Mouse (Mus musculus): Measurements from ENCODE around the gene Polr3b. TPM values are rescaled to one million over a fixed set of nuclear protein-coding genes. Genes with fewer than 3 reads are reported as not detected.

Gene Polr3b
- polyA plus RNA-seq, 1 experiment: 4.8 TPM

DNA sequence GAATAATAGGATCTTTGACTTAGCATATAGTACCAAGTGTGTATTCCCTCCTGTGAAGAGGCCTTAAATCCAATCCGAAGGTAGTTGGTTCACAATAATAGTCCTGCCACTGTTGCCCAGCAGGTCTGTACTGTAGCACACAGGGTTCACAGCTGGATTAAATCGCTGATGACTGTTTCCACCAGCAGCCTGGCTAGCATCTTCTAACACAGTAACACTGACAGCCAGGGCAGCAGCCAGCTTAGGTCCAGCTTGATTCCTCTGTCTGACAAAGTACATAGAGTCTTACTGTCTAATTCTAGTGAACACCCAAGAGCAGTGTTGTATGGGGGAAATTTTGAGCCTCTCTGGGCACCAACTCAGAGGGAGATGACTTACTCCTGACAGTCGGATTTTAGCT lies 29.3 kb upstream of the Polr3b start:
- Histone ChIP-seq H3K4me3 (ENCODE audit: control insufficient read depth, low read depth, low read length) (no peak overlapping the region), H3K27ac (ENCODE audit: control insufficient read depth, insufficient read depth, low read depth, low read length) (no peak overlapping the region), H3K36me3 (ENCODE audit: control insufficient read depth, insufficient read depth, low read length) (no peaks in the 10 kb centered on the region; the same call in 1 of the 2 replicates), H3K4me1 (ENCODE audit: control insufficient read depth, insufficient read depth, low read length) (no peaks in the 10 kb centered on the region), H3K27me3 (ENCODE audit: control insufficient read depth, insufficient read depth, low read length) (no peaks in the 10 kb centered on the region)
- TF ChIP-seq POLR2A (IDR thresholded peaks at IDR 0.05; ENCODE audit: control insufficient read depth, low read depth, low read length) (no peak), CTCF (IDR thresholded peaks at IDR 0.05; ENCODE audit: control insufficient read depth, insufficient read depth, insufficient replicate concordance, low read depth, low read length) (no peak)

DNA sequence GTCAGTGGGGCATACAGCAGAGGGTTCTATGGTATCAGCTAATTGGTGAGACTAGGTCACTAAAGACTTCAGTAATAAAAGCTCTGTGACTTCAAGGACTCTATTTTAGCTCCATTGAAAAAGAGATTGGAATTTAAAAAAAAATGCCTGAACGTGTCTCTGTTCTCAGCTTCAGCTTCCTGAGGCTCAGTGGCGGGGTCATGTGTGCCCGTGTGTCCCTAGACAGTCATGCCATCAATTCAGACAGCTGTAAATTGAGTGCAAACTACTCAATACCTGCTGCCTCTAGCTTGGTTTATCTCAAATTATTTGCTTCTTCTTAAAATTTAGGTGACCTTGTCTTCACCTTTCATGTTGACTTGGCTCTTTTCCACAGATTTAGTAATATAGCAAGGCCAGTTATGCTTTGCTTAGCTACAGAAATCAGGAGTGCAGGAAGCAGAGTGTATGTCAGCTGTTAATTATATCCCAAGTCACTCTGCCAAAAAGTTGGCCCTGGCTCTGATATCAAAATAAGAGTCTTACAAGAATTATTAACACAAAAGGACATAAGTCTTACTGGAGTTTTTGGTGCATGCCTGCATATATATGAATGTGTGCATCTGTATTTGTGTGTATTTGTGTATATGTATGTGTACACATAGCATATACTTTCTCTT lies 24.8 kb upstream of the Polr3b start:
- TF ChIP-seq CTCF (IDR thresholded peaks at IDR 0.05; ENCODE audit: control insufficient read depth, insufficient read depth, insufficient replicate concordance, low read depth, low read length) (no peak), POLR2A (IDR thresholded peaks at IDR 0.05; ENCODE audit: control insufficient read depth, low read depth, low read length) (no peak)
- Histone ChIP-seq H3K27ac (ENCODE audit: control insufficient read depth, insufficient read depth, low read depth, low read length) (no peak overlapping the region; the same call in 1 of the 2 replicates), H3K27me3 (ENCODE audit: control insufficient read depth, insufficient read depth, low read length) (no peaks in the 10 kb centered on the region), H3K4me1 (ENCODE audit: control insufficient read depth, insufficient read depth, low read length) (no peaks in the 10 kb centered on the region), H3K4me3 (ENCODE audit: control insufficient read depth, low read depth, low read length) (no peak overlapping the region), H3K36me3 (ENCODE audit: control insufficient read depth, insufficient read depth, low read length) (no peaks in the 10 kb centered on the region; the same call in 1 of the 2 replicates)

DNA sequence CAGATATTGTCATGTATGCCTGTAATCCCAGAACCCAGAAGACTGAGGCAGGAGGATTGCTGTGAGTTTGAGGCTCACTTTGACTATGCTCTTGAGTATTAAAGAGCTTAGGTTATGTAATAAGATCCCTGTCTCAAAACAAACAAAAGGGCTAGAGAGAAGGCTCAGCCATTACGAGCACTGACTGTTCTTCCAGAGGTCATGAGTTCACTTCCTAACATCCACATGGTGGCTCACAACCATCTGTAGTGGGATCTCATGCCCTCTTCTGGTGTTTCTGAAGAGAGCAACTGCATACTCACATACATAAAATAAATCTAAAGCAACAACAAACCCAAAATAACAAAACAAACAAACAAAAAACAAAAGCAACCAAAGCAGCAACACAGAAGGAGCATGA lies 23.9 kb upstream of the Polr3b start:
- Histone ChIP-seq H3K27ac (ENCODE audit: control insufficient read depth, insufficient read depth, low read depth, low read length) (no peak overlapping the region), H3K4me1 (ENCODE audit: control insufficient read depth, insufficient read depth, low read length) (no peaks in the 10 kb centered on the region), H3K4me3 (ENCODE audit: control insufficient read depth, low read depth, low read length) (no peak overlapping the region), H3K36me3 (ENCODE audit: control insufficient read depth, insufficient read depth, low read length) (no peaks in the 10 kb centered on the region), H3K27me3 (ENCODE audit: control insufficient read depth, insufficient read depth, low read length) (no peaks in the 10 kb centered on the region)
- TF ChIP-seq POLR2A (IDR thresholded peaks at IDR 0.05; ENCODE audit: control insufficient read depth, low read depth, low read length) (no peak), CTCF (IDR thresholded peaks at IDR 0.05; ENCODE audit: control insufficient read depth, insufficient read depth, insufficient replicate concordance, low read depth, low read length) (no peak)

DNA sequence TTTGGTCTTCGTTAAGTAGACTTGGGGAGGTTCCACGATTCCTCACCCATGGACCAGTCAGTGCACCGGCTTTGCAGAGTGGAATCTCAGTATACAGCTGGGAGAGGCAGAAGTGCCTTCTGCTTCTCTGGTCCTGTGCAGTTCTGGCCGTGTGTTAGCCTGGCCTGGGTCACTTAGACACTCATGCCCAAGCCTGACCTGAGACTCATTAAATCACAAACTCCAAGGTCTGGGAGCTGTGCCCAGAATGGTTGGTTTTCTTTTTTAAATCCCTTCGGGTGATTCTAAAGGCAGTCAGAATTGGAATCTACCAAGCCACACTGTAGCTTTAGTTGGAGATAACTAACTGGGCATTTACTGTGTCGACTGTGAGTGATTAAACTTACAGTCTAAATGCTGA lies 22.0 kb upstream of the Polr3b start:
- Histone ChIP-seq H3K4me1 (ENCODE audit: control insufficient read depth, insufficient read depth, low read length) (no peaks in the 10 kb centered on the region), H3K36me3 (ENCODE audit: control insufficient read depth, insufficient read depth, low read length) (no peaks in the 10 kb centered on the region), H3K4me3 (ENCODE audit: control insufficient read depth, low read depth, low read length) (no peak overlapping the region), H3K27ac (ENCODE audit: control insufficient read depth, insufficient read depth, low read depth, low read length) (no peak overlapping the region), H3K27me3 (ENCODE audit: control insufficient read depth, insufficient read depth, low read length) (no peaks in the 10 kb centered on the region)
- TF ChIP-seq POLR2A (IDR thresholded peaks at IDR 0.05; ENCODE audit: control insufficient read depth, low read depth, low read length): no peak

DNA sequence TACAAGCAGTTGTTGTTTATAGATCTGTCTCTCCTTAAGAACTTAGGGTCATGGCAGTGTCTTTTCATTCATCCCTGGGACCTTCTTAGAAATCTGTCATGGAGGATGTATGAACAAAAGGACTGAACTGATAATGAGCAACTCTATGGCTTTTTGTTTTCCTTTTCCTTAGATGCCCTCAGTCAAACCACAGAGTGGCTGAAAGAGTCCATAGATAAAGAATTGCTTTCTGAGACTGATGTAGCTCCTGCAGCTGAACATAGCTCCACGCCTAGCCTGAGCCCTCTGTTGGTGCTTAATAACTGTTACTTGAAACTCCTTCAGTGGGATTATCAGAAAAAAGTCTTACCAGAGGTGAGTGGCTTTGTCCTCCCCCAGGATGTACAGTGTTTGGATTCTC lies 17.8 kb upstream of the Polr3b start:
- TF ChIP-seq POLR2A (IDR thresholded peaks at IDR 0.05; ENCODE audit: control insufficient read depth, low read depth, low read length) (no peak), CTCF (IDR thresholded peaks at IDR 0.05; ENCODE audit: control insufficient read depth, insufficient read depth, insufficient replicate concordance, low read depth, low read length) (no peak)
- Histone ChIP-seq H3K27ac (ENCODE audit: control insufficient read depth, insufficient read depth, low read depth, low read length) (no peak overlapping the region), H3K4me3 (ENCODE audit: control insufficient read depth, low read depth, low read length) (no peak overlapping the region), H3K36me3 (ENCODE audit: control insufficient read depth, insufficient read depth, low read length) (no peaks in the 10 kb centered on the region), H3K4me1 (ENCODE audit: control insufficient read depth, insufficient read depth, low read length) (no peaks in the 10 kb centered on the region), H3K27me3 (ENCODE audit: control insufficient read depth, insufficient read depth, low read length) (no peaks in the 10 kb centered on the region)

DNA sequence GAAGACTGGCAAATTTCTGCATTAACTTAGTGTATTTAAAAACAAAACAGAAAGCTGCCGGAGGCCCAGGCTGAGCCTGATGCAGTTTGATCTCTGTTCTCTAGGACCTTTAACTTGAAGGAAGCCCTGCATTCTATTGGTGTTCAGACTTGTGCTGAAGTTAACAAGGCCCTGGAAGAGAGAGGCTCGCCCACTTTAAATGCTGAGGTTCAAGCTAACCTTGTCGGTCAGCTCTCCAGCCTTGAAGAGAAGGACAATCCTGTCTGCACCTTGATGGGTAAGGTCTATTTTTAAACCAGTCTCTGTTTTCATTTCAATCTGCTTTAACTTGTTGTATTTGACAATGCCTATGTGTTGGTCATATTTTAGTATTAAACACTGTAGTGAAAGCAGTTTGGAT lies 13.7 kb upstream of the Polr3b start:
- Histone ChIP-seq H3K27me3 (ENCODE audit: control insufficient read depth, insufficient read depth, low read length) (no peaks in the 10 kb centered on the region), H3K4me3 (ENCODE audit: control insufficient read depth, low read depth, low read length) (no peak overlapping the region), H3K4me1 (ENCODE audit: control insufficient read depth, insufficient read depth, low read length) (no peaks in the 10 kb centered on the region)

DNA sequence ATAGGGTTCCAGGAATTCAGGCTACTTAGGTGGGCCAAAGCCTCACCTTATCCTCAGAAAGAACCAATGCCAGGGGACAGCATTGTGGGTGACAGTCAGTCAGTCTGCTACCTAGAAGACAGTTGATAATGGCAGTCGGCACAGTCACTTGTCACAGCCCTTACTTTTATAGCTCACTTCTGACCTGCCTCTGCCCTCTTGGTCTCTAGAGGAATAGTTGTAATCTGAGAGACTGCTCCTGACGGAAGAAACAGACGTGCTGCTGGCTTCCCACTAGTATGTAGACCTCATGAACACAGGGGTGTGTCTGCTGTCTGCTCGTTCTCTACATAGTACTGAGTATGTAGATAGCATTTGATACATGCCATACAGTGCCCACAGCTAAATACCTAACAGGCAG lies 11.8 kb upstream of the Polr3b start:
- H3K4me3 ChIP-seq (ENCODE audit: control insufficient read depth, low read depth, low read length): no peak overlapping the region
- H3K27me3 ChIP-seq (ENCODE audit: control insufficient read depth, insufficient read depth, low read length): no peaks in the 10 kb centered on the region
- TF ChIP-seq CTCF (IDR thresholded peaks at IDR 0.05; ENCODE audit: control insufficient read depth, insufficient read depth, insufficient replicate concordance, low read depth, low read length) (no peak), POLR2A (IDR thresholded peaks at IDR 0.05; ENCODE audit: control insufficient read depth, low read depth, low read length) (no peak)
- no peaks in the 10 kb centered on the region; the same call in 1 of the 2 replicates for H3K36me3 ChIP-seq (ENCODE audit: control insufficient read depth, insufficient read depth, low read length)
- H3K27ac ChIP-seq (ENCODE audit: control insufficient read depth, insufficient read depth, low read depth, low read length): no peak overlapping the region
- H3K4me1 ChIP-seq (ENCODE audit: control insufficient read depth, insufficient read depth, low read length): no peaks in the 10 kb centered on the region

More for the DNA sequence above, 13.7 kb upstream of the Polr3b start:
- H3K27ac ChIP-seq (ENCODE audit: control insufficient read depth, insufficient read depth, low read depth, low read length): no peak overlapping the region
- TF ChIP-seq CTCF (IDR thresholded peaks at IDR 0.05; ENCODE audit: control insufficient read depth, insufficient read depth, insufficient replicate concordance, low read depth, low read length) (no peak), POLR2A (IDR thresholded peaks at IDR 0.05; ENCODE audit: control insufficient read depth, low read depth, low read length) (no peak)
- no peaks in the 10 kb centered on the region for H3K36me3 ChIP-seq (ENCODE audit: control insufficient read depth, insufficient read depth, low read length)
